Mouse (Mus musculus): Measurements from ENCODE around the gene Pla2g10. TPM values are rescaled to one million over a fixed set of nuclear protein-coding genes. Genes with fewer than 3 reads are reported as not detected.
A peak's percentile ranks its signal among the peaks of the same experiment; 100 is the strongest.
"Not testable (repeated sequence)": the region's sequence is repeated elsewhere in the genome, so short reads cannot be mapped to it uniquely, and the experiment has no call there.

The Pla2g10 gene
- polyA plus RNA-seq, 1 experiment from 2014 or later = 0.27 TPM

DNA sequence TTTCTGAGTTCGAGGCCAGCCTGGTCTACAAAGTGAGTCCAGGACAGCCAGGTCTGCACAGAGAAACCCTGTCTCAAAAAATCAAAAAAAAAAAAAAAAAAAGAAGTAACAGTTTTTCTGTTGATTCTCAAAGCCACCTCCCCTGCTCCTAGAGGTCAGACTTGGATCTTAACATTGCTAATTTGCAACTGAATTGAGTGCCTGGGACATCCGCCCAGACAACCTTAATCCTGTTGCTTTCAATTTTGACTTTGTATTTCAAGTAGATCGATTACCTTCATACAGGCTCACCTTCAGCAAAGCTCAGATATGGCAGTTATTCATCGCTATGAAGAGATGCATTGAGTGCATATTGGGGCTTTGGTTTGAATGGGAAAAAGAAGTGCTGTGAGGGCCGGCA, 18.5 kb upstream of the Pla2g10 start:
- Histone ChIP-seq H3K4me1 (replicated peaks) (peaks cover 7% of the 10 kb centered on the region), H3K27ac (no peak overlapping the region), H3K9me3 (no peaks in the 10 kb centered on the region), H3K4me3 (no peak overlapping the region), H3K27me3 (ENCODE audit: insufficient read depth, poor library complexity, severe bottlenecking) (0 out of 2 replicates have a peak, but pooled peaks cover 12% of the 10 kb centered on the region), H3K36me3 (no peaks in the 10 kb centered on the region)
- 44% methylated on average over 5 of the region's 5 CpGs for WGBS
- no peak for DNase-seq (ENCODE audit: low spot score)

DNA sequence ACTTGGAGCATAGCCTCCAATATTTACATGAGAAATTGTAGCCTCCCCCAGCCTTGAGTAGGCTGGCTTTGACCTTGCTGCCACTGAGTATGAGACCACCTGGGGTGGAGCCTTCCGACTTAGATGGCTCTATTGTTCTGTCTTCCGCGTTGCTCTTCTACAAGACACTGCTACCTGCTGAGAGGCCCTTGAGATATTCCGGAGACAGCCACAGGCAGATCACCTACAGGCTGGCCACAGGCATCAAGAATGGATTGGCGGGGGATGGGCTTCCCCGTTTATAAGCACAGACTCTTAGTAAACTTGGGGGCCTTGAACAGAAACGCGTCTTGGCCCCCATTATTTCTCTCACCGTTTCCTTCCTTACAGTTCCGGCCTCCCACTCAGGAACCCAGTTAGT, 18.0 kb upstream of the Pla2g10 start:
- not testable (repeated sequence) for H3K4me3 ChIP-seq; DNase-seq (ENCODE audit: low spot score); H3K36me3 ChIP-seq; H3K27ac ChIP-seq; H3K9me3 ChIP-seq; H3K4me1 ChIP-seq (replicated peaks)
- 0 out of 2 replicates have a peak, but pooled peaks cover 12% of the 10 kb centered on the region for H3K27me3 ChIP-seq (ENCODE audit: insufficient read depth, poor library complexity, severe bottlenecking)
- WGBS = 17% methylated on average over 10 of the region's 10 CpGs

DNA sequence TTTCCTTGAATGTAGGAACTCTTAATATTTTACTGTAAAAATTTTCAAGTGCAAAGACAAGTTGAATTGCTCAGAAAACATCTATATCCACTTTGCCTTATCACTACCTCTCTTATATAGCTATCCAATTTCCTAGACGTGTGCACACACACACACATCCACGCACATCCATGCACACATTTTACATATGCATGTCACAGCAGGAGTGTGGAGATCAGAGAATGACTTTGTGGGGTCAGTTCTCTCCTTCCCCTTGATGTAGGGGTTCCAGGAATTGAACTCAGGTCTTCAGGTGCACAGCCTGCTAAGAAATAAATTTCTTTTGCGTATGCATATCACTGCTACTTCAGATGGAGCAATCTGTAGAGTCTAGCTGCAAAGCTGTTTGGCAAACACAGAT, 17.3 kb upstream of the Pla2g10 start:
- H3K27me3 ChIP-seq (ENCODE audit: insufficient read depth, poor library complexity, severe bottlenecking) = 0 out of 2 replicates have a peak, but pooled peaks cover 12% of the 10 kb centered on the region
- WGBS = 65% methylated on average over 3 of the region's 3 CpGs
- H3K9me3 ChIP-seq = no peaks in the 10 kb centered on the region
- no peak overlapping the region for H3K27ac ChIP-seq
- no peak for DNase-seq (ENCODE audit: low spot score)
- H3K4me3 ChIP-seq = no peak overlapping the region
- no peaks in the 10 kb centered on the region for H3K36me3 ChIP-seq
- peaks cover 7% of the 10 kb centered on the region for H3K4me1 ChIP-seq (replicated peaks)

DNA sequence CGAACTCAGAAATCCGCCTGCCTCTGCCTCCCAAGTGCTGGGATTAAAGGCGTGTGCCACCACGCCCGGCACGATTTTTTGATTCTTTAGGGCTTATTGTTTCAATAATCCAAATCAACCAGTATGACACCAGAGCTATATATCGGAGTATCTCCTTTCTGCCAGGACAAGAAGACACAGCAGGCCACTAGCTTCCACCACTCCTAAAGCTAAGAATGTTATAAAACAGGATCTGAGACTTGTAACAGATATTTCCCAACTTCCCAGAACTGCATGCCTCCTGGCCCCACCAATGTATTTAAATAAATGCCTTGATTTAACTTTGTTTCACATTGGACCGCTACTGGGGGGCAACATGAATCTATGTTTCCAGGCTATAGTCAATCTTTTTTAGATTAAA, 16.9 kb upstream of the Pla2g10 start:
- WGBS = 91% methylated on average over 8 of the region's 8 CpGs
- H3K27me3 ChIP-seq (ENCODE audit: insufficient read depth, poor library complexity, severe bottlenecking) = 0 out of 2 replicates have a peak, but pooled peaks cover 12% of the 10 kb centered on the region
- H3K9me3 ChIP-seq = no peaks in the 10 kb centered on the region
- peaks cover 7% of the 10 kb centered on the region for H3K4me1 ChIP-seq (replicated peaks)
- H3K36me3 ChIP-seq = no peaks in the 10 kb centered on the region
- no peak for DNase-seq (ENCODE audit: low spot score)
- H3K4me3 ChIP-seq = no peak overlapping the region
- H3K27ac ChIP-seq = no peak overlapping the region

DNA sequence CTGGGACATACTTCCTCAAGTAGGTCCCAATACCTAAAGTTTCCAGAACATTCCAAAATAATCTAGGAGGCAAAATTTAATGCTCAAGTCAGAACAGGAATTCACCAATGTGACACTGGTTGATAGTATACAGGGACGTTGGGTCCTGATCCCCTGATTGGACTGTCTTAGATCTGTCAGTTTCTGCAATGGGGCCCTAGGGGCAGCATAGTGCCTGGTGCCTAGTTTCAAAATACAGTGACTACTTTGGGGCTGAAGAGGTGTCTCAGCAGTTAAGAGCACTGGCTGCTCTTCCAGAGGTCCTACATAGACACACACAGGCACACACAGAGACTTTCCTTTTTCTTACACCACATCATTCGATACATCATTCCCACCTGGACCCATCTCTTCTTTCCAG, 10.1 kb upstream of the Pla2g10 start:
- Histone ChIP-seq H3K27me3 (ENCODE audit: insufficient read depth, poor library complexity, severe bottlenecking) (no peaks in the 10 kb centered on the region), H3K27ac (no peak overlapping the region), H3K9me3 (no peaks in the 10 kb centered on the region), H3K4me1 (replicated peaks) (no peaks in the 10 kb centered on the region), H3K36me3 (no peaks in the 10 kb centered on the region), H3K4me3 (no peak overlapping the region)
- 78% methylated on average over 2 of the region's 2 CpGs for WGBS
- no peak for DNase-seq (ENCODE audit: low spot score)

DNA sequence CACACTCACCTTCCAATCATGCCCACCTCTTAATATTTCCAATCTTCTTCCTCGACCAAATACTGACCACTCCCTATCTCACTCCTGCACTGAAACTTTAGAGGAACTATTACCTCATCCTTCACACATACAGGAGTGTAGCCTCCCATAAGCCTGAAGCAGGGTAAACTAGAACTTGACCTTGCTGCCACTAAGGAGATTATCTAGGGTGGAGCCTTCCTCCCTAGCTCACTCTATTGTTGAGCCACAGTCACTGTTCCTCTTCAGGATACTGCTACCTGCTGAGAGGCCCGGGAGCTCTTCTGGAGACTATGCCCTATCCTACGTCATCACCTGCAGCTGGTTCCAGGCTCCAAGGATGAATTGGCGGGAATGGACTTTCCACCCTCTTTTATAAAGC, 8.3 kb upstream of the Pla2g10 start:
- 65% methylated on average over 4 of the region's 4 CpGs for WGBS
- not testable (repeated sequence) for H3K27me3 ChIP-seq (ENCODE audit: insufficient read depth, poor library complexity, severe bottlenecking); DNase-seq (ENCODE audit: low spot score); H3K4me1 ChIP-seq (replicated peaks); H3K9me3 ChIP-seq; H3K27ac ChIP-seq; H3K4me3 ChIP-seq; H3K36me3 ChIP-seq

DNA sequence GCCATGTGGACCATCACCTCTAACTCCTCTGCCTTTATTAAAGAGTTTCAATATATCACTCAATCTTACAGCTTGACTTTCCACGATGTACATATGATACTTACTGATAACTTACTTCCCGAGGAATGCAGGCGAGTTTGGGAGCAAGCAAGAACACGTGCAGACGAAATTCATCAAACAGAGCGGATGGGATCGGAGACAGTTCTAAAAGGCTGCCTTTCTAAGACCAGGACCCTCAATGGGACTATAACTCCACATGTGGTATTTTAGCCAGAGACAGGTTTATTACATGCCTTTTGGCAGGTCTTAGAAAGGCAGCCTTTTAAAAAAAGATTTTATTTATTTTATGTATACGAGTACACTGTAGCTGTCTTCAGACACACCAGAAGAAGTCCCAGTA, 5.2 kb upstream of the Pla2g10 start:
- Histone ChIP-seq H3K27ac (no peak overlapping the region), H3K4me1 (replicated peaks) (peaks cover under 1% of the 10 kb centered on the region; the same call in 1 of the 2 replicates), H3K36me3 (no peaks in the 10 kb centered on the region), H3K27me3 (ENCODE audit: insufficient read depth, poor library complexity, severe bottlenecking) (no peaks in the 10 kb centered on the region), H3K4me3 (no peak overlapping the region), H3K9me3 (no peaks in the 10 kb centered on the region)
- 89% methylated on average over 8 of the region's 8 CpGs for WGBS
- DNase-seq (ENCODE audit: low spot score) = no peak

DNA sequence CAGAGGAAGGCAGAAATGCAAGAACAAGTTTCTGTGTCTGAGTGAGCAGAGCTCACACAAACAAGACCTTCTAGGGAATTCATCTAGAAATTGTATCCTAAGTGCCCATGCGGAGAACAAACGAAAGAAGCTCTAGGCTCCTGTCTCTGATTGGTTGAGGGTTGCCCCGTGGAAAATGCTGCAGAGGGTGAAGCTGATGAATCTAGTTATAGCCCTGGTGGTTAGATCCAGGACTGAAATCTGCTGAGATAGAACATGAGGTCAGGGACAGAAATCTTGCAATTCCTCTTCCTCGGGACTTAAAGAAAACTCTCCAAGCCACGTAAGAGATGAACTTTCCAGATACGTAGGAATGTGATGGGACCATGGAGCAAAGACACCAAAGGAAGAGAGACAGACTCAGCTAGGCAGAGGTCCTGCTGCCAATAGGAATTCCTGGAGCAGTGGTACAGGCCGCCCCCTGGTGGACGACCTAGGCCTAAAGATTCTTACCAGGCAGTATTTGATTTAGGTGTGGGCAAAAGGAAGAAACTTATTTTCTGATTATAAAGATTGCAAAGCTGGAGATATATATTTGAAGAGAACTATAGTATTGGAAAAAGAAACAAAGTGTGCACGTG, 2.8 kb upstream of the Pla2g10 start:
- no peaks in the 10 kb centered on the region for H3K36me3 ChIP-seq
- H3K27me3 ChIP-seq (ENCODE audit: insufficient read depth, poor library complexity, severe bottlenecking) = no peaks in the 10 kb centered on the region; the same call in 1 of the 2 replicates
- peaks cover 9% of the 10 kb centered on the region for H3K4me1 ChIP-seq (replicated peaks)
- H3K9me3 ChIP-seq = no peaks in the 10 kb centered on the region
- H3K27ac ChIP-seq = no peak overlapping the region
- 24% methylated on average over 9 of the region's 9 CpGs for WGBS
- peak; percentile 74 for DNase-seq (ENCODE audit: low spot score)
- H3K4me3 ChIP-seq = no peak overlapping the region

DNA sequence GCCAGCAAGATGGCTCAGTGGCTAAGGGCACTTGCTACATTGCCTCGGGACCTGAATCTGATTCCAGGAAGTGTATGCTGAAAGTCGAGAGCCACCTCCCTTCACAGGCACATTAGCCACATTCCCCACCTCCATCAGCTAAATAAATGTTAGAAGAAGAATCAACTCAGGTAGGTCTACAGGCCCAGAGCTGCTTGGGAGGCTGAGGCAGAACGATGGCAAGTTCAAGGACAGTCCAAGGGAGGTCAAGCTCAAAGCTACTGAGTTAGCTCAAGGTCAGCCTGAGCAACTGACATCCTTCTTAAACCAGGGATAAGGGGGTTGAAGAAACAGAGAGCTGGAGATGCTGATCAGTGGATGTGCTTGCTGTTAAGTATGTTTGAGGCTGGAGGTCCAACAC, 2.0 kb upstream of the Pla2g10 start:
- H3K36me3 ChIP-seq = no peaks in the 10 kb centered on the region
- H3K4me3 ChIP-seq = no peak overlapping the region
- WGBS = 76% methylated on average over 3 of the region's 3 CpGs
- peaks cover 9% of the 10 kb centered on the region for H3K4me1 ChIP-seq (replicated peaks)
- H3K27ac ChIP-seq = no peak overlapping the region
- DNase-seq (ENCODE audit: low spot score) = no peak
- no peaks in the 10 kb centered on the region for H3K9me3 ChIP-seq
- no peaks in the 10 kb centered on the region; the same call in 1 of the 2 replicates for H3K27me3 ChIP-seq (ENCODE audit: insufficient read depth, poor library complexity, severe bottlenecking)

DNA sequence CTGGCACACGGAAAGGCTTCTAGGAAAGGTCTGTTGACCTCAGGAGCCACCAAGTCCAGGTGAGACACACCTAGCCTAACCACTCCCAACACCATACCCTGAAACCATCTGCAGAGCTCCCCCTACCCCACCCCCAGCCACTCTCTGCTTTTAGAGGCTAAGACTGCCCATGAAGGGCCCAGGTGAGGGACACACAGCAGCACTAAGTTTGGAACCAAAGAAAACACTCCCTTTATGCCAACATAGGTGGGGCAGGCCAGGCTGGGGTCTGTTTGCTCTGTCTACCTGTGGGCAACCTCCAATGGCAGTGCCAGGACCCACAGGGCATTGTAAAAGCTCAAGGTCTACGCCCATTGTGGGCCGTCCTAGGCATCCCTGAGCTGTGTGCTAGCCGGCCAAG, 1.4 kb downstream of the Pla2g10 start:
- no peaks in the 10 kb centered on the region for H3K36me3 ChIP-seq
- H3K27me3 ChIP-seq (ENCODE audit: insufficient read depth, poor library complexity, severe bottlenecking) = no peaks in the 10 kb centered on the region; the same call in 1 of the 2 replicates
- peaks cover 9% of the 10 kb centered on the region for H3K4me1 ChIP-seq (replicated peaks)
- no peaks in the 10 kb centered on the region for H3K9me3 ChIP-seq
- no peak overlapping the region for H3K27ac ChIP-seq
- DNase-seq (ENCODE audit: low spot score) = no peak
- no peak overlapping the region for H3K4me3 ChIP-seq
- 82% methylated on average over 4 of the region's 4 CpGs for WGBS

DNA sequence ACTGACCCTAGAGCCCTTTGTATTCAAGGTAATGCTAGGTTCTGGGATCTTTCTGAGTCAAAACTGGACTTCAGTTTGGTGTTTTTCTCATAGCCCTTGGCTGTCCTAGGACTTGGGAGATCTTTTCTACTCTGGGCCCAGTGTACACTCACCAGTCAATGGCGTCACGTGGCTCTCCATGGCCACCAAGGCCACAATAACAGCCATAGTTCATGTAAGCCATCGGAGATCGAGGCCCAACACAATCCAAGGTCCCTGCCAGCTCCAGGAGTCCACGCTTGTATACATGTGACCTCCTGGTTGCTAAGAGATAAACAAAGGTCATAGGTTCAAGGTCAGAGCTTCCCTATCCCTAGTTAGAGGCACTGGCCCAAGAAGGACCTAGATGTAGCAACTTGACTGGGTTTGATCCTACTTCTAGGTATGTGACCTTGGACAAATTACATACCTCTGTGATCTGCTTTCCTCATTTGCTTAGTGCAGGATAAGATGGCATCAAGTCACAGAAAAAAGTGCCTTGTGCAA, 2.9 kb downstream of the Pla2g10 start:
- Histone ChIP-seq H3K9me3 (no peaks in the 10 kb centered on the region), H3K27me3 (ENCODE audit: insufficient read depth, poor library complexity, severe bottlenecking) (no peaks in the 10 kb centered on the region; the same call in 1 of the 2 replicates), H3K4me3 (no peak overlapping the region), H3K27ac (no peak overlapping the region), H3K4me1 (replicated peaks) (peaks cover 11% of the 10 kb centered on the region), H3K36me3 (no peaks in the 10 kb centered on the region)
- DNase-seq (ENCODE audit: low spot score) = no peak
- WGBS = 87% methylated on average over 5 of the region's 5 CpGs

DNA sequence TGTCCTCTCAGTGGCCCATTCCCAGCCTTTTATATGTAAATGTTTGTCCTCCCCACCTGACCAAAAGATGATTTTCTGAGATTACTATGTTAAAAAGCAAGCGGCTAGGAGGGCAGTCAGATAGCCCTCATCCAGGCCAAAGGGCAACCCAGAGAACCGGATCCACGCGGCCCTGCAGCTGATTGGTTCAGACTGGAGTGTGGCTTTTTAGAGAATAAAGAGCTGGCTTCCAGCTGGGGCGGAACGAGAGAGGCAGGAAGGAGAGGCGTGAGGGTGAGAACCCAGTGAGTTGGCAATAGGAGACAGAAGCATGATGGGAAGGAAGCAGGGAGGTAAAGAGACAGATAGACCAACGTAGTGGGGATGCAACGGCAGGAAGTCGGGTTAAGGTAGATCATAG, 7.8 kb downstream of the Pla2g10 start:
- Histone ChIP-seq H3K4me3 (no peak overlapping the region), H3K27me3 (ENCODE audit: insufficient read depth, poor library complexity, severe bottlenecking) (no peaks in the 10 kb centered on the region), H3K27ac (no peak overlapping the region), H3K9me3 (no peaks in the 10 kb centered on the region), H3K4me1 (replicated peaks) (0 out of 2 replicates have a peak, but pooled peaks cover 2% of the 10 kb centered on the region), H3K36me3 (no peaks in the 10 kb centered on the region)
- 34% methylated on average over 10 of the region's 10 CpGs for WGBS
- DNase-seq (ENCODE audit: low spot score) = no peak

DNA sequence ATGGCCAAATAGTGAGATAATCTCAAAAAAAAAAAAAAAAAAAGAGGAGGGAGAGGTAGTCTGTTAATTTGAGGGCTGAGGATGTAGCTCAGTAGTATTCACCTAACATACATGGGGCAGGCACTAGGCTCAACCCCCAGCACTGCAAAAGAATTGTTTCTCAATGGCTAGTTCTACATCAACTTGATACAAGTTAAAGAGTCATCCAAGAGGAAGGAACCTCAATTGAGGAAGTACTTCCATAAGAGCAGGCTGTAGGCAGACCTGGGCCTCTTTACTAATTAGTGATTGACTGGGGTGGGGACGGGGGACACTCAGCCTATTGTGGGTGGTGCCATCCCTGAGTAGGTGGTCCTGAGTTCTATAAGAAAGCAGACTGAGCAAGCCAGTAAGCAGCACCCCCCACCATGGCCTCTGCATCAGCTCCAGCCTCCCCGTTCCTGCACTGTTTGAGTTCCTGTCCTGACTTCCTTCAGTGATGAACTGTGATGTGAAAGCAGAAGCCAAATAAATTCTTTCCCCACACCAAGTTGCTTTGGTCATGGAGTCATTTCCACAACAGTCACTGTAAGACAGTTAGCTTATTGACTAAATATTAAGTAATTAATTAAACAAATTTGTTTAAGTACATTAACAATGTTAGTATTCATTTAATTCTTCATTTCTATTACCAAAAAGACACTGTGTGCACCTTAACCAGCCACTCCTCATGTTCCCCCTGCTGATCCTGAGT, 13.8 kb downstream of the Pla2g10 start:
- Histone ChIP-seq H3K27ac (no peak overlapping the region), H3K4me1 (replicated peaks) (no peaks in the 10 kb centered on the region), H3K27me3 (ENCODE audit: insufficient read depth, poor library complexity, severe bottlenecking) (no peaks in the 10 kb centered on the region), H3K36me3 (no peaks in the 10 kb centered on the region), H3K4me3 (no peak overlapping the region), H3K9me3 (no peaks in the 10 kb centered on the region)
- WGBS = 80% methylated on average over 2 of the region's 2 CpGs
- DNase-seq (ENCODE audit: low spot score) = no peak
